Mouse (Mus musculus) lung, adult 2 months (tissue): ENCODE results near the gene Rtp1. TPM values are rescaled to one million over a fixed set of nuclear protein-coding genes. Genes with fewer than 3 reads are reported as not detected.

ENCODE experiments used
- DNase-seq: peaks from one replicate; pipeline ENCODE4 v3.0.0; 2022
- H3K4me1 ChIP-seq: fragments of 200-500 bp; 2 replicates; pipeline ENCODE4 v1.6.1; 2011; ENCODE audit warnings: low read length; ENCODE audit not compliant: control insufficient read depth, insufficient read depth
- H3K4me3 ChIP-seq: fragments of 200-500 bp; replicated peaks from 2 replicates; pipeline ENCODE3; 2011; ENCODE audit warnings: low read depth, mild to moderate bottlenecking, control low read depth, low read length; ENCODE audit errors: extremely low read depth
- CTCF ChIP-seq: fragments of 200-500 bp; IDR thresholded peaks from 2 replicates; pipeline ENCODE4 v1.5.1; 2011; ENCODE audit warnings: mild to moderate bottlenecking, low read length, control low read depth; ENCODE audit not compliant: insufficient read depth
- POLR2A ChIP-seq: fragments of 200-500 bp; IDR thresholded peaks from 2 replicates; pipeline ENCODE4 v1.6.1; 2011; ENCODE audit warnings: low read depth, mild to moderate bottlenecking, control low read depth, low read length, borderline replicate concordance; ENCODE audit errors: extremely low read depth
- WGBS: fragments of 180-500 bp; shearing (Covaris S2); methylation state at CpG from one replicate; pipeline ENCODE4 v1.1.7; 2018; 5-methylcytosine and 5-hydroxymethylcytosine counted together
- polyA plus RNA-seq: library from polyadenylated mRNA; depleted of rRNA; stranded (reverse); fragments of >200 nt; gene quantifications from 2 replicates; pipeline ENCODE4 v1.2.3, GENCODE M21; 2012; rRNA removed

Rtp1 gene
- polyA plus RNA-seq, 1 experiment: not detected

DNA sequence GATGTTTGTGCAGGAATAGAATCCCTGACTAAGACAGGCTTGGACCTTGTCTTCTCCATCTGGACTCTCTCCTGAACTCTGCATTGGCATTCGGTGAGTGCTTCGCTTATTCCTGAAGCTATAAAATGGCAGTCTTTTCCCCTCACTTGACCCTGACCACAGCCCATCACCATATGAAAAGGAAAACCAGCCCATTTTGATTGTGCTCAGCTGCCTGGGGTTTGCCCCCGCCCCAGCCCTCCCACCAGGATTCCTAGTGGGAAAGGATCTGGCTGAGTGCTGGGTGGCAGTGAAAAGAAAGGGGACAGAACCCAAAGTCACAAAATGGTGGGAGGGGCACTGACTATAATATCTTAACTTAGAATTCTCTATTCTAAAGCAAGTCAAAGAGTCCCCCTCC is 53.3 kb downstream of the Rtp1 start:
- Histone ChIP-seq H3K4me3 (no peak overlapping the region), H3K4me1 (no peaks in the 10 kb centered on the region)
- DNase-seq: no peak
- no peak for TF ChIP-seq CTCF
- TF ChIP-seq POLR2A: no peak
- 95% methylated on average over 3 of the region's 3 CpGs for WGBS

DNA sequence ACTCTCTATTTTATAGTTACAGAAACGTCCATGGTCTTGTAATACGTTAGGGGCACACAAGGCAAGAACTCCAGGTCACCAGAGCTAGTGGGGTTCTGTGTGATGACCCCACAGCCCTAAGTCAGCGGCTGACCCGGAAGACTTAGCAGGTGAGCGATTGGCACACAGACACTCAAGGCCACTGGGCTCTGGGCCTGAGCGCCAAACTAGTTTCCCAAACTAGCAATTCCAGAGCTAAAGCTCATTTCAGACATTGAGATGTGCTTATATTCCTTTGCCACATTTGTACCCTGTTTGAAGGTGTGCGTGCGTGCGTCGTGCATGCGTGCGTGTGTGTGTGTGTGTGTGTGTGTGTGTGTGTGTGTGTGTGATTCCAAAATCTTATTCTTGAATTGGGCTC is 53.9 kb downstream of the Rtp1 start:
- 95% methylated on average over 12 of the region's 12 CpGs for WGBS
- no peak for DNase-seq
- no peak for TF ChIP-seq POLR2A
- no peak for TF ChIP-seq CTCF
- Histone ChIP-seq H3K4me1 (no peaks in the 10 kb centered on the region), H3K4me3 (no peak overlapping the region)

DNA sequence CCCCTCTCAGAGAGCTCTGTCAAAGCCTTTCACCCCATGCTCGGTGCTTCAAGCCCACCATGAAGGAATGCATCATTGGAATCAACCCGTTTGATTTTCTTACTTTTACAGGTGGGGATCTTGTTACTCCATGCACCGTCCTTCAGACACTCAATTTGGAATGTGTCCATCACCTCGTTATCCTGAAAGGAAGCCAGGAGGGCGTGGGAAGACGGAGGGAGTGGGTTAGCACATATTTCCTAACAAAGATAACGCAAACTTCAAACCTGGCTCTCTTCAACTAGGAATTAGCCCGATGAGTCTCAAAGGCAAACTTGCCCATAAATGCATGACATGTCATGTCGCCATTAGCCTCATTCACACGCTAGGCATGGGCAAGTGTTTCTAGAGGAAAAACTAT is 54.4 kb downstream of the Rtp1 start:
- Histone ChIP-seq H3K4me3 (no peak overlapping the region), H3K4me1 (no peaks in the 10 kb centered on the region)
- TF ChIP-seq CTCF: no peak
- 74% methylated on average over 10 of the region's 10 CpGs for WGBS
- DNase-seq: no peak

Other genes starting within 250 kb of the Rtp1 start
- gene St6gal1, start 204.4 kb upstream of the Rtp1 start, polyA plus RNA-seq: 22.1 and 28.0 TPM in 2 replicates
- gene Rtp4, start 91.2 kb downstream of the Rtp1 start, polyA plus RNA-seq: 11.5 and 21.3 TPM in 2 replicates
- gene Masp1, start 91.7 kb downstream of the Rtp1 start, polyA plus RNA-seq: 1.6 and 2.2 TPM in 2 replicates